Mouse (Mus musculus): Measurements from ENCODE around the gene Nkain2.

DNA sequence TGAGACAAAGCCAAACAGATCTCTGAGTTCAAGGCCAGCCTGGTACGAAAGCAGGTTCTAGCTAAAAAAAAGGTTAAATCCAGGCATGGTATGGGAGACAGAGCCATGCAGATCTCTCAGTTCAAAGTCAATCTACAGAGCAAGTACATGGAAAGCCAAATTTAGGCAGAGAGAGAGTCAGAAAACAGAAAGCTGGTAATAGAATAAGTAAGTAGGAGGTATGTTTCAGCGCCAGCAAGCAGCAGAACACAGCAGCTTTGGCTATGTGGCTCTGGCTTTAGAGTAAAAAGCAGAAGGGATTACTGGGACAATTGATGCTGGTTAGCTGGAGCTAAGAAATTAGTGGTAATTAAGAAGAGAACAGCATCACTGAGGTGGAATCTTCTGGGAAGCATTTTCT lies 151.3 kb downstream of the Nkain2 start:
- TF ChIP-seq CTCF (IDR thresholded peaks at IDR 0.05; ENCODE audit: control insufficient read depth, insufficient read depth, insufficient read length): no peak
- no peak for TF ChIP-seq MYOG (IDR thresholded peaks at IDR 0.05; ENCODE audit: control insufficient read depth, extremely low read depth, insufficient read length)
- no peak for TF ChIP-seq MAX (IDR thresholded peaks at IDR 0.05)
- TF ChIP-seq MYOD1 (IDR thresholded peaks at IDR 0.05; ENCODE audit: control insufficient read depth, insufficient read length, low read depth): no peak
- no peak for TF ChIP-seq FOSL1 (IDR thresholded peaks at IDR 0.05; ENCODE audit: insufficient read depth, low read length, poor library complexity, severe bottlenecking)
- no peak for TF ChIP-seq USF1 (IDR thresholded peaks at IDR 0.05; ENCODE audit: low read depth)
- no peak for TF ChIP-seq CEBPB (IDR thresholded peaks at IDR 0.05; ENCODE audit: low read depth)

Measured in C2C12 (cell line).